Mouse (Mus musculus): ENCODE results near the gene Ucp1.

- TF ChIP-seq CTCF (IDR thresholded peaks at IDR 0.05; ENCODE audit: low read depth, low read length) (no peak), POLR2AphosphoS5 (IDR thresholded peaks at IDR 0.05; ENCODE audit: insufficient replicate concordance, low read depth, low read length) (no peak)
Observed at GRCm38 (mm10) chr8:83252791-83253190, 37.4 kb upstream of the Ucp1 start.

All from G1E (cell line).